Mouse (Mus musculus) left cerebral cortex, adult 18-20 months (tissue): Measurements from ENCODE around the gene Brd3os. TPM values are rescaled to one million over a fixed set of nuclear protein-coding genes. Genes with fewer than 3 reads are reported as not detected.

Experiments
- microRNA-seq, 2 experiments: library from miRNA; unstranded; fragments of <30 nt; microRNA quantifications; one replicate each; pipeline ENCODE4 v1.2.0; 2021
- total RNA-seq, 2 experiments: library from RNA; stranded (reverse); gene quantifications; 2 replicates each; pipeline ENCODE4 v1.2.3; 2021

Gene Brd3os
- total RNA-seq, 2 experiments from 2014 or later, result 27.8 to 28.3 TPM

Small RNA genes within 50 kb of the gene (microRNA-seq; reads per million reads assigned to microRNA genes)
- gene Gm24049, result 0 reads per million in 2 experiments
- 0 reads per million in 2 experiments for gene Mir7578

Other genes starting within 250 kb of the Brd3os start
- gene Sardh, start 194.0 kb upstream of the Brd3os start, total RNA-seq, result 1 to 10 TPM; 6.3 to 6.7 TPM
- gene Vav2, start 15.3 kb upstream of the Brd3os start, total RNA-seq, result 1 to 10 TPM; 7.9 to 9.8 TPM
- gene Brd3, start 65.3 kb downstream of the Brd3os start, total RNA-seq, result 10 to 100 TPM; 53.2 to 53.5 TPM
- 10 to 100 TPM; 24.4 to 25.2 TPM for gene Wdr5, start 72.8 kb downstream of the Brd3os start, total RNA-seq
- gene Rxra, start 234.1 kb downstream of the Brd3os start, total RNA-seq, result 10 to 100 TPM; 25.2 to 25.5 TPM